Mouse (Mus musculus): Measurements from ENCODE around the gene Magt1.
"Not testable (repeated sequence)": the region's sequence is repeated elsewhere in the genome, so short reads cannot be mapped to it uniquely, and the experiment has no call there.

Gene Magt1

GRCm38 (mm10) chrX:106011465-106012159 is at the start of gene Magt1:
Gene Magt1 (minus strand): TSS chrX:106011906.
- peak; percentile 81 for DNase-seq (ENCODE audit: low spot score)

GRCm38 (mm10) chrX:106048191-106048590 is 36.5 kb upstream of the Magt1 start:
- no peak for DNase-seq (ENCODE audit: low spot score)

GRCm38 (mm10) chrX:106045928-106046327 is 34.2 kb upstream of the Magt1 start:
- no peak for DNase-seq (ENCODE audit: low spot score)

GRCm38 (mm10) chrX:106045455-106045854 is 33.7 kb upstream of the Magt1 start:
- DNase-seq (ENCODE audit: low spot score): no peak

GRCm38 (mm10) chrX:106043863-106044617 is 32.3 kb upstream of the Magt1 start:
- DNase-seq (ENCODE audit: low spot score): peak; percentile 64

GRCm38 (mm10) chrX:106037185-106037752 is 25.6 kb upstream of the Magt1 start:
- no peak for DNase-seq (ENCODE audit: low spot score)

GRCm38 (mm10) chrX:106035727-106036126 is 24.0 kb upstream of the Magt1 start:
- DNase-seq (ENCODE audit: low spot score): no peak

GRCm38 (mm10) chrX:106031124-106031523 is 19.4 kb upstream of the Magt1 start:
- no peak for DNase-seq (ENCODE audit: low spot score)

- DNase-seq (ENCODE audit: low spot score): no peak
Measured at GRCm38 (mm10) chrX:106030176-106030575, 18.5 kb upstream of the Magt1 start.

- no peak for DNase-seq (ENCODE audit: low spot score)
Measured at GRCm38 (mm10) chrX:106027343-106027674, 15.6 kb upstream of the Magt1 start.

GRCm38 (mm10) chrX:106026418-106027342 is 15.0 kb upstream of the Magt1 start, which contains the start of gene Atp7a:
Gene Atp7a (plus strand): TSS chrX:106027276.
- peak; percentile 88 for DNase-seq (ENCODE audit: low spot score)

- no peak for DNase-seq (ENCODE audit: low spot score)
Measured at GRCm38 (mm10) chrX:106017516-106017915, 5.8 kb upstream of the Magt1 start.

- no peak for DNase-seq (ENCODE audit: low spot score)
Measured at GRCm38 (mm10) chrX:106017102-106017501, 5.4 kb upstream of the Magt1 start.

GRCm38 (mm10) chrX:106015571-106016322 is 4.0 kb upstream of the Magt1 start, which contains the start of gene Cox7b:
Gene Cox7b (plus strand): TSS chrX:106015700.
- DNase-seq (ENCODE audit: low spot score): peak; percentile 86

GRCm38 (mm10) chrX:106014741-106015377 is 3.2 kb upstream of the Magt1 start:
- DNase-seq (ENCODE audit: low spot score): not testable (repeated sequence)

- peak; percentile 53 for DNase-seq (ENCODE audit: low spot score)
Measured at GRCm38 (mm10) chrX:106013217-106013616, 1.5 kb upstream of the Magt1 start.

GRCm38 (mm10) chrX:106012559-106012958 is 853 bp upstream of the Magt1 start:
- no peak for DNase-seq (ENCODE audit: low spot score)

- no peak for DNase-seq (ENCODE audit: low spot score)
Measured at GRCm38 (mm10) chrX:106010762-106011161, 944 bp downstream of the Magt1 start.

- no peak for DNase-seq (ENCODE audit: low spot score)
Measured at GRCm38 (mm10) chrX:106001605-106002004, 10.1 kb downstream of the Magt1 start.

GRCm38 (mm10) chrX:105957091-105957490 is 54.6 kb downstream of the Magt1 start:
- DNase-seq (ENCODE audit: low spot score): not testable (repeated sequence)

GRCm38 (mm10) chrX:105953999-105954398 is 57.7 kb downstream of the Magt1 start:
- no peak for DNase-seq (ENCODE audit: low spot score)

All from c-Kit-positive CD71-positive TER-119-positive erythroid progenitor cells, embryonic 14.5 days (primary cell).